Mouse (Mus musculus) olfactory bulb, adult 2 months (tissue): ENCODE measurements around the gene Chpf.

ENCODE experiments used
- CTCF ChIP-seq: fragments of 200-500 bp; IDR thresholded peaks from 2 replicates; pipeline ENCODE4 v1.5.1; 2012; ENCODE audit warnings: low read depth, mild to moderate bottlenecking, low read length, moderate library complexity; ENCODE audit not compliant: insufficient read depth
- POLR2A ChIP-seq: fragments of 200-500 bp; IDR thresholded peaks from 2 replicates; pipeline ENCODE4 v1.6.1; 2012; ENCODE audit warnings: mild to moderate bottlenecking, low read depth, low read length, moderate library complexity; ENCODE audit not compliant: insufficient read depth

- TF ChIP-seq CTCF (no peak), POLR2A (no peak)
These were observed 610 bp downstream of the Chpf start for GRCm38 (mm10) chr1:75478497-75478896.
